Mouse (Mus musculus) testis, adult 2 months (tissue): Measurements from ENCODE around the gene Tsnax.

ENCODE experiments used
- CTCF ChIP-seq: fragments of 200-500 bp; IDR thresholded peaks from 2 replicates; pipeline ENCODE4 v1.5.1; 2012; ENCODE audit warnings: low read depth, mild to moderate bottlenecking, inconsistent platforms, low read length, moderate library complexity; ENCODE audit not compliant: control insufficient read depth, insufficient read depth, insufficient replicate concordance
- POLR2A ChIP-seq: fragments of 200-500 bp; IDR thresholded peaks from 2 replicates; pipeline ENCODE4 v1.6.1; 2012; ENCODE audit warnings: low read depth, mild to moderate bottlenecking, inconsistent platforms, low read length, moderate library complexity; ENCODE audit not compliant: control insufficient read depth

GRCm38 (mm10) chr8:125075389-125075788, 62.6 kb downstream of the Tsnax start:
- TF ChIP-seq POLR2A (no peak), CTCF (no peak)
